Mouse (Mus musculus) effector memory CD4-positive, alpha-beta T cell, adult 7 months (primary cell): ENCODE results near the gene Gm8653. TPM values are rescaled to one million over a fixed set of nuclear protein-coding genes. Genes with fewer than 3 reads are reported as not detected.

Experiments used
- polyA plus RNA-seq: library from polyadenylated mRNA; unstranded; fragments of 100-300 nt; shearing (Covaris generic); gene quantifications from one replicate; pipeline ENCODE4 v1.2.1, GENCODE M21; 2017

Gm8653 gene
- not detected for polyA plus RNA-seq

DNA sequence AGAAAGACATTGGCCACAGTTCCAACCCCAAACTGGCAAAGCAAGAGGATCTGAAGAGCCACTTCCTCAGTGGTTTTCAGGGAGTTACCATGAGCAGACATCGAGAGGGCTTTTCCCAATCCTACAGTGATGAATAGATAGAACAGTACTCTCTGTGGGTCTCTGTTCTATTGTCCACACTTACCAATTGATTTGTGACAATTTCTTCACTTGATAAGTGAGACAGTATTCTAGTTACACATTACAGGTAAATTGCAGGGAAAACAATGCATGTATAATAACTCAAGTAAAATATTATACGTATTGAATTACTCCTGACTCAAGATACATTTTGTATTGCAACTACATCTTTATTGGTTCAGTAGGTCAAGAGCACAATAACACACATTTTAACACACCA, at the start of gene Gm8653:
Gene Gm8653 (minus strand): TSS at position 101 of the 400 bp plus-strand sequence.

GRCm38 (mm10) chr7:22229384-22229783, 28.3 kb upstream of the Gm8653 start, which contains the start of gene Gm8453:
Gene Gm8453 (minus strand): TSS chr7:22229484.

GRCm38 (mm10) chr7:22189077-22189476, 12.0 kb downstream of the Gm8653 start, which contains the start of gene Vmn1r143:
Gene Vmn1r143 (plus strand): TSS chr7:22189377.

DNA sequence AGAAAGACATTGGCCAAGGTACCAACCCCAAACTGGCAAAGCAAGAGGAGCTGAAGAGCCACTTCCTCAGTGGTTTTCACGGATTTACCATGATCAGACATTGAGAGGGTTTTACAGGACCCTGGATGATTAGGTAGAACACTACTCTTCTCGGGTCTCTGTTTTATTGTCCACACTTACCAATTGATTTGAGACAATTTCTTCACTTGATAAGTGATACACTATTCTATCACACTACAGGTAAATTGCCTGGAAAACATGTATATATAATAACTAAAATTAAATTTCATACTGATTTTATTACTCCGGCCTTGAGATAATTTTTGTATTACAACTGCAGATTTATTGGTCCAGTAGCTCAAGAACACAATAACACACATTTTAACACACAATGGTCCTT, 37.1 kb downstream of the Gm8653 start, which contains the start of gene Vmn1r142:
Gene Vmn1r142 (minus strand): TSS at position 101 of the 400 bp plus-strand sequence.

Other genes with a start within 250 kb of the Gm8653 start
- not detected for gene Vmn1r137, start 206.7 kb downstream of the Gm8653 start, polyA plus RNA-seq
- not detected for gene Vmn1r138, start 172.4 kb downstream of the Gm8653 start, polyA plus RNA-seq
- gene Gm6176, start 145.0 kb downstream of the Gm8653 start, polyA plus RNA-seq: not detected
- gene Vmn1r139, start 132.2 kb downstream of the Gm8653 start, polyA plus RNA-seq: not detected
- gene Gm16451, start 83.0 kb downstream of the Gm8653 start, polyA plus RNA-seq: not detected
- not detected for gene Gm10666, start 66.5 kb downstream of the Gm8653 start, polyA plus RNA-seq
- gene Vmn1r142, start 37.2 kb downstream of the Gm8653 start, polyA plus RNA-seq: not detected
- 0.55 TPM for gene Vmn1r143, start 11.9 kb downstream of the Gm8653 start, polyA plus RNA-seq
- not detected for gene Gm8453, start 28.2 kb upstream of the Gm8653 start, polyA plus RNA-seq
- gene Gm4187, start 128.5 kb upstream of the Gm8653 start, polyA plus RNA-seq: not detected
- gene Gm8660, start 169.8 kb upstream of the Gm8653 start, polyA plus RNA-seq: not detected
- not detected for gene Vmn1r148, start 212.3 kb upstream of the Gm8653 start, polyA plus RNA-seq
- gene Vmn1r149, start 237.0 kb upstream of the Gm8653 start, polyA plus RNA-seq: not detected